Mouse (Mus musculus) MEL (cell line): ENCODE measurements around the gene Fryl.

Experiments
- CTCF ChIP-seq, 3 experiments: IDR thresholded peaks in 2 of 3; conservative IDR thresholded peaks in 1 of 3; 2 replicates each; pipeline ENCODE4 v1.5.1; 2011 to 2012; ENCODE audit warnings: low read length in 3 of 3, low read depth in 2 of 3, mild to moderate bottlenecking in 2 of 3, improper control_type of control experiment in 1 of 3, inconsistent platforms in 1 of 3, mixed read lengths in 1 of 3, moderate library complexity in 1 of 3; ENCODE audit not compliant: control insufficient read depth in 1 of 3, insufficient read depth in 1 of 3, poor library complexity in 1 of 3, severe bottlenecking in 1 of 3
- MAX ChIP-seq: IDR thresholded peaks from 2 replicates; pipeline ENCODE4 v1.6.1; 2011; ENCODE audit warnings: low read length, improper control_type of control experiment
- TBP ChIP-seq: IDR thresholded peaks from 2 replicates; pipeline ENCODE4 v1.8.0; 2011; ENCODE audit warnings: low read depth, low read length, improper control_type of control experiment

DNA sequence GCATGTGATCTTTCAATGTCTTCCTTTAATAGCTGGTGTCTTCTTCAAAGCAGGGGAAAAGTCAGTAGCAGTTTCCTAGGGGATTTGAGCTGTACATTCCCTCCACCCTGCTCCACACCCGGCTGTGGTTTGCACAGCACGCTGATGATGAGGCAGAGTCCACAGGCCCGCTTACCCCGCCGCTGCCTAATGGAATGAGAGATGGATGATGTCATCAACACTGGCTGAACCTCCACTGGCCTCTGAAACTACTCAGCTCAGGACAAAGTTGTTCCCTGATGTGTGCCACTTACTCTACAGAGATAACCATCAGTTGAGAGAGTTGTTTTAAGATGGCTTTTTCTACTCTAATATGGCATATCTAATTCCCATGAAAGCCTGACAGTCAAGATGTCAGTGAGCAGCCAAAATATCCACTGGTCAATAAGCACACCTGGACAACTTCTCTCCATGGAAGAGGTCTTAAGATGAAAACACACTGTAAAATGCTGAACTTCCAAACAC lies 87.6 kb downstream of the Fryl start:
- TF ChIP-seq MAX (no peak), CTCF (IDR thresholded peaks at IDR 0.05 in 2 of 3, conservative IDR thresholded peaks at IDR 0.05 in 1 of 3; ENCODE audit: control insufficient read depth in 1 of 3, insufficient read depth in 1 of 3, low read depth in 2 of 3, low read length in 3 of 3, poor library complexity in 1 of 3, severe bottlenecking in 1 of 3) (no peak), TBP (no peak)
